Mouse (Mus musculus) liver, postnatal 0 days (tissue): ENCODE results near the gene Plpp1. TPM values are rescaled to one million over a fixed set of nuclear protein-coding genes. Genes with fewer than 3 reads are reported as not detected.

Experiments
- ATAC-seq: fragments of 200-750 bp; cut with Nextera tagmentation; 2 replicates; pipeline ENCODE4 v1.8.0; 2017; ENCODE audit warnings: mild to moderate bottlenecking, moderate library complexity
- DNase-seq: peaks from one replicate; pipeline ENCODE4 v3.0.0-alpha.2; 2016
- H3K27ac ChIP-seq: fragments of 300-500 bp; sonication (generic); 2 replicates; pipeline ENCODE4 v1.5.1; 2014; ENCODE audit warnings: antibody characterized with exemption, moderate library complexity, mild to moderate bottlenecking, low read depth
- H3K27me3 ChIP-seq: fragments of 300-500 bp; sonication (generic); 2 replicates; pipeline ENCODE4 v1.6.1; 2014; ENCODE audit warnings: low read length, control low read depth, mixed read lengths; ENCODE audit not compliant: insufficient read depth
- H3K36me3 ChIP-seq: fragments of 300-500 bp; sonication (generic); replicated peaks from 2 replicates; pipeline ENCODE4 v1.6.1; 2014; ENCODE audit warnings: mild to moderate bottlenecking, control low read depth, low read length, moderate library complexity, mixed read lengths; ENCODE audit not compliant: insufficient read depth
- H3K4me1 ChIP-seq: fragments of 300-500 bp; sonication (generic); 2 replicates; pipeline ENCODE4 v1.6.1; 2014; ENCODE audit warnings: antibody characterized with exemption, mild to moderate bottlenecking, control low read depth; ENCODE audit not compliant: insufficient read depth
- H3K4me2 ChIP-seq: fragments of 300-500 bp; sonication (generic); 2 replicates; pipeline ENCODE4 v1.6.1; 2014; ENCODE audit warnings: low read depth, mild to moderate bottlenecking, low read length, moderate library complexity, mixed read lengths
- H3K4me3 ChIP-seq: fragments of 300-500 bp; sonication (generic); 2 replicates; pipeline ENCODE4 v1.5.1; 2014; ENCODE audit warnings: low read depth, low read length
- H3K9ac ChIP-seq: fragments of 300-500 bp; sonication (generic); replicated peaks from 2 replicates; pipeline ENCODE4 v1.6.1; 2014; ENCODE audit warnings: mild to moderate bottlenecking, moderate library complexity
- H3K9me3 ChIP-seq: fragments of 300-500 bp; sonication (generic); 2 replicates; pipeline ENCODE4 v1.6.1; 2016; ENCODE audit warnings: mild to moderate bottlenecking, control low read depth, low read length, mixed read lengths
- CTCF ChIP-seq: sonication (generic); IDR thresholded peaks from 2 replicates; pipeline ENCODE4 v1.5.1; 2016; ENCODE audit warnings: antibody characterized with exemption, low read depth
- EP300 ChIP-seq: IDR thresholded peaks from 2 replicates; pipeline ENCODE4 v1.6.1; 2016; ENCODE audit warnings: antibody characterized with exemption, low read depth, mild to moderate bottlenecking
- WGBS: fragments of 180-500 bp; shearing (Covaris S2); extraction: QIAGEN DNeasy Blood & Tissue Kit; methylation state at CpG from one replicate; pipeline ENCODE4 v1.1.7; 2014; ENCODE audit not compliant: insufficient replicate concordance; 5-methylcytosine and 5-hydroxymethylcytosine counted together
- polyA plus RNA-seq: library from polyadenylated mRNA; unstranded; fragments of >200 nt; fragmentation: Nextera tagmentation; extraction: Ambion mirVana; gene quantifications from 2 replicates; pipeline ENCODE4 v1.2.1, GENCODE M21; 2015

Gene Plpp1
- polyA plus RNA-seq, 1 experiment from 2014 or later = 55.4 TPM

GRCm38 (mm10) chr13:112838562-112839232 is 38.1 kb downstream of the Plpp1 start:
- WGBS = 65% methylated on average over 6 of the region's 6 CpGs

DNA sequence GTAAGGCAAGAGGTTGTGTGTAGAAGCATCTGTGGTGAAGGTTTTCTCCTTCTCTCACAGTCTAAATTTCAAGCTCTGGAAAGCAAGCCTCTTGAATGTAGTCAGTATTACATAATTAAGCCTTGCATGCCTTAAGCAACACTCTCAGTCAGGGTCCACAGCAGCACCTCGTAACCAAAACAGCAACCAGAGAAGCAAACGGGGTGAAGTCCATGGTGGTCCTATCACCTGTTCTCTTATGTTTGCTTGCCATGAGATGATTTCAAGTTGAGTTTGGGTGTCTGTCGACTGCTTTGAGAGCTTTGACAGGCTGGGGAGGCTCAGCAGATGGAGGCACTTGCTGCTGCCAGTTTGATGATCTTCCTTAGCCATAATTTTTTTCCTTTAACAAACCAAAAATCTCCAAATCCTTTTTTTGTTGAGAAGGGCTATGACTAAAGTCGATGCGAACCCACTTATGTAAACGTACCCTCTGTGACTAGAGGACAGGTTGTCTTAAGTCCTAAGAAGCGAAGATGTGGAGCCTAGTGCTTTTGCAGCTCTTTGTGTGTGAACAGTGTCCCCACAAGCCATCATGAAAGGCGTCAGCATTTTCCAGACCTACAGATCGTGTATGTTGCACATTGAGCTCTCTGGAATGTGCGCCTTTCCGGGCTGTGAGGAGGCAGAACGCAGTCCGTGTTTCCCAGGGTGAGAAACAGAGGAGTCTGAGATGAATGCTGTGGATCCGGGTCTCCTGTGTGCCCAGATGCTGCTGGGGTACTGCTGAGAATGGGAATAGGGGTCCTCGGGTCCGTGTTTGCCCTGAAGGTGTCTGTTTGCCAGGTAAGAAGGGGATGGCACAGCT is 39.9 kb downstream of the Plpp1 start:
- Histone ChIP-seq H3K9ac (no peak overlapping the region), H3K9me3 (no peaks in the 10 kb centered on the region; the same call in 1 of the 2 replicates), H3K27ac (no peak overlapping the region), H3K36me3 (peaks cover 6% of the 10 kb centered on the region; the same call in 1 of the 2 replicates), H3K4me3 (no peak overlapping the region), H3K4me1 (peaks cover 14% of the 10 kb centered on the region), H3K27me3 (no peaks in the 10 kb centered on the region), H3K4me2 (no peak overlapping the region)
- DNase-seq (no peak), ATAC-seq (no peak)
- TF ChIP-seq EP300 (no peak), CTCF (no peak)
- WGBS = 87% methylated on average over 16 of the region's 16 CpGs

More at GRCm38 (mm10) chr13:112838562-112839232, 38.1 kb downstream of the Plpp1 start:
- Histone ChIP-seq H3K4me1 (peaks cover 22% of the 10 kb centered on the region), H3K27me3 (no peaks in the 10 kb centered on the region), H3K9me3 (no peaks in the 10 kb centered on the region), H3K9ac (no peak overlapping the region; the same call in 1 of the 2 replicates), H3K27ac (peak overlapping the region; percentile 62), H3K4me3 (no peak overlapping the region), H3K4me2 (peak overlapping the region; percentile 48), H3K36me3 (0 out of 2 replicates have a peak, but pooled peaks cover 4% of the 10 kb centered on the region)
- no peak for TF ChIP-seq CTCF
- peak; percentile 97 for TF ChIP-seq EP300
- DNase-seq (peak; percentile 23), ATAC-seq (peak; percentile 97)

- no peak overlapping the region for H3K4me2 ChIP-seq
- ATAC-seq = no peak
- TF ChIP-seq CTCF = no peak
- no peak for TF ChIP-seq EP300
- H3K27ac ChIP-seq = no peak overlapping the region
- DNase-seq = no peak
- H3K36me3 ChIP-seq = peaks cover 13% of the 10 kb centered on the region; the same call in 1 of the 2 replicates
- no peaks in the 10 kb centered on the region for H3K27me3 ChIP-seq
- WGBS = 86% methylated on average over 3 of the region's 3 CpGs
- H3K9me3 ChIP-seq = no peaks in the 10 kb centered on the region; the same call in 1 of the 2 replicates
- H3K4me3 ChIP-seq = no peak overlapping the region
- H3K4me1 ChIP-seq = no peaks in the 10 kb centered on the region
- H3K9ac ChIP-seq = no peak overlapping the region
Observed at GRCm38 (mm10) chr13:112845931-112846330, 45.3 kb downstream of the Plpp1 start.

- no peaks in the 10 kb centered on the region for H3K4me1 ChIP-seq
- no peak overlapping the region for H3K4me2 ChIP-seq
- no peak for DNase-seq
- 82% methylated on average over 17 of the region's 17 CpGs for WGBS
- no peak for ATAC-seq
- no peak overlapping the region for H3K27ac ChIP-seq
- no peak overlapping the region for H3K9ac ChIP-seq
- H3K4me3 ChIP-seq = no peak overlapping the region
- no peaks in the 10 kb centered on the region for H3K9me3 ChIP-seq
- H3K27me3 ChIP-seq = no peaks in the 10 kb centered on the region
- H3K36me3 ChIP-seq = peaks cover 7% of the 10 kb centered on the region
- TF ChIP-seq CTCF (no peak), EP300 (no peak)
Observed at GRCm38 (mm10) chr13:112853710-112854316, 53.2 kb downstream of the Plpp1 start.

DNA sequence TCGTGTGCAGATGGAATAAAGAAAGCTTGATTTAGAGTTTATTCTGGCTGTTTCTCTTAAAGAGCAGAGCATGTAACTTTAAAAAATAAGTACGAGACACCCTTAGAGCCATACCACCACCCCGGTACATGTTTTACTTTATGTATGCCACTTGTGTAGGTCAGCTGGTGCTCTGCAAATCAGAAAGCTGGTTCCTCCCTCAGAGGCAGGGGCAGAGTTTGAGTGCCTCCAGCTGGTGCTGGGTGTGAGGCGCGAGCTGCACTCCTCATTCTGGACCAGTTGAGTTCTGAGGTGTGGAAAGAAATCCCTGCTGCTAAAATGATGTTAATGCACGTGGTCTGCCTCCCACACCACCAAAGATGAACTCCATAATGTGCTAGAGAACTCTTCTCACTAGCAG is 53.8 kb downstream of the Plpp1 start:
- Histone ChIP-seq H3K4me2 (no peak overlapping the region), H3K9me3 (no peaks in the 10 kb centered on the region), H3K9ac (no peak overlapping the region)

DNA sequence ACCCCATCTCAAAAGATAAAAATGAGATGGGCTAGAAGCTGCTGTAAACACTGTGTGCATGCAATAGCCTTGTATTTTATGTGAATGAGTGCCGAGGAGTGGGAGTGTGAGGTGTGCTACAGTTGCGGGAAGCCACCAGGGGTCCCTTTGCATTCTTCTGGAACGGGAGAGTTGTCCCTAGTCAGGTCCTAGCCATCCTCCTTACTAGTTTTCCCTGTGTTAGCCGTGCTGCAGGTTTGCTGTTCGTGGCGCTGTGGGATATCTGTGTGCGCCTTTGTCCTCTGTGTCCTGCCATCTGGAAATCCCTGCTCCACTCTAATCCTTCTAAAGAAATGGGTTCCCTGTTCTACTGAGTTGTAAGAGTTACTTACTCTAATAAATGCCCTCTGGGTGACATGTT is 57.3 kb downstream of the Plpp1 start:
- 93% methylated on average over 7 of the region's 7 CpGs for WGBS
- DNase-seq (no peak), ATAC-seq (no peak)
- H3K27ac ChIP-seq = no peak overlapping the region
- H3K36me3 ChIP-seq = peaks cover 22% of the 10 kb centered on the region
- H3K9me3 ChIP-seq = no peaks in the 10 kb centered on the region
- no peaks in the 10 kb centered on the region for H3K27me3 ChIP-seq
- TF ChIP-seq CTCF = no peak
- no peak for TF ChIP-seq EP300
- peaks cover 7% of the 10 kb centered on the region; the same call in 1 of the 2 replicates for H3K4me1 ChIP-seq
- H3K4me2 ChIP-seq = no peak overlapping the region
- H3K9ac ChIP-seq = no peak overlapping the region
- no peak overlapping the region for H3K4me3 ChIP-seq

More for the DNA sequence above, 53.8 kb downstream of the Plpp1 start:
- WGBS = 83% methylated on average over 6 of the region's 6 CpGs
- TF ChIP-seq CTCF (no peak; the same call in 1 of the 2 replicates), EP300 (no peak)
- no peaks in the 10 kb centered on the region for H3K27me3 ChIP-seq
- ATAC-seq = no peak
- H3K36me3 ChIP-seq = peaks cover 11% of the 10 kb centered on the region
- H3K4me3 ChIP-seq = no peak overlapping the region
- H3K4me1 ChIP-seq = no peaks in the 10 kb centered on the region
- no peak overlapping the region for H3K27ac ChIP-seq
- no peak for DNase-seq
